Mouse (Mus musculus): Measurements from ENCODE around the gene Mavs. TPM values are rescaled to one million over a fixed set of nuclear protein-coding genes. Genes with fewer than 3 reads are reported as not detected.

The Mavs gene
- polyA plus RNA-seq, 1 experiment from 2014 or later = 17.9 TPM

- ATAC-seq (ENCODE audit: insufficient number of reproducible peaks, insufficient read depth, low FRiP score, low TSS enrichment, low read depth) = no peak
- no peaks in the 10 kb centered on the region for H3K9me3 ChIP-seq
- H3K27me3 ChIP-seq = no peaks in the 10 kb centered on the region
- no peak overlapping the region for H3K4me2 ChIP-seq
- WGBS = 74% methylated on average over 2 of the region's 2 CpGs
- peaks cover 43% of the 10 kb centered on the region for H3K36me3 ChIP-seq
- peaks cover 7% of the 10 kb centered on the region; the same call in 1 of the 2 replicates for H3K4me1 ChIP-seq (replicated peaks)
- no peak overlapping the region for H3K4me3 ChIP-seq (replicated peaks)
- H3K27ac ChIP-seq = no peak overlapping the region
- no peak overlapping the region for H3K9ac ChIP-seq (replicated peaks)
Measured at GRCm38 (mm10) chr2:131200710-131201109, 33.2 kb upstream of the Mavs start.

DNA sequence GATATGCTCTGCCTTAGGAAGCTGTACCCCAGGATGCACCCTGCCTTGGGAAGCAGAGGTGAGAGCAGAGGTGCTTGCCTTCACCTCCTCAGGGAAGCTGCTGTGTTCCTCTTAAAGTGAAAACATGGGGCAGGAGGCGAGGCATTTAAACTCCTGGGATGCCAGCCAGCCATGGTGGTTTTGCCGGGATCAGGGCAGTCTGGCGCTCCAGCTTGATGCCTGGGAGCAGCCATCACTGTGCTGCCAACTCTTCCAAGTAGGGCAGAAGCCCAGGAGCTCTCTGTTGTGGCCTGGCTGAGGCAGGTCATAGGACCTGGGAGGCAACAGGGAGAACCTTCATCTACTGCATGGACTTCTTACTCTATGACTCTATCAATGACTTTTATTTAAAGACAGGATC lies 32.6 kb upstream of the Mavs start:
- H3K4me2 ChIP-seq = no peak overlapping the region
- H3K9ac ChIP-seq (replicated peaks) = no peak overlapping the region
- no peaks in the 10 kb centered on the region for H3K27me3 ChIP-seq
- H3K36me3 ChIP-seq = peaks cover 38% of the 10 kb centered on the region
- H3K27ac ChIP-seq = no peak overlapping the region
- ATAC-seq (ENCODE audit: insufficient number of reproducible peaks, insufficient read depth, low FRiP score, low TSS enrichment, low read depth) = no peak
- WGBS = 84% methylated on average over 3 of the region's 3 CpGs
- no peaks in the 10 kb centered on the region for H3K9me3 ChIP-seq
- no peak overlapping the region for H3K4me3 ChIP-seq (replicated peaks)
- peaks cover 7% of the 10 kb centered on the region; the same call in 1 of the 2 replicates for H3K4me1 ChIP-seq (replicated peaks)

- H3K4me2 ChIP-seq = no peak overlapping the region
- H3K36me3 ChIP-seq = peaks cover 14% of the 10 kb centered on the region; the same call in 1 of the 2 replicates
- H3K4me3 ChIP-seq (replicated peaks) = no peak overlapping the region
- peaks cover 7% of the 10 kb centered on the region; the same call in 1 of the 2 replicates for H3K4me1 ChIP-seq (replicated peaks)
- H3K27ac ChIP-seq = 0 out of 2 replicates have a peak overlapping the region, but pooled peaks have one; percentile 37
- no peak for ATAC-seq (ENCODE audit: insufficient number of reproducible peaks, insufficient read depth, low FRiP score, low TSS enrichment, low read depth)
- no peaks in the 10 kb centered on the region for H3K9me3 ChIP-seq
- no peaks in the 10 kb centered on the region for H3K27me3 ChIP-seq
- 79% methylated on average over 6 of the region's 6 CpGs for WGBS
- no peak overlapping the region for H3K9ac ChIP-seq (replicated peaks)
Measured at GRCm38 (mm10) chr2:131203816-131204409, 29.9 kb upstream of the Mavs start.

DNA sequence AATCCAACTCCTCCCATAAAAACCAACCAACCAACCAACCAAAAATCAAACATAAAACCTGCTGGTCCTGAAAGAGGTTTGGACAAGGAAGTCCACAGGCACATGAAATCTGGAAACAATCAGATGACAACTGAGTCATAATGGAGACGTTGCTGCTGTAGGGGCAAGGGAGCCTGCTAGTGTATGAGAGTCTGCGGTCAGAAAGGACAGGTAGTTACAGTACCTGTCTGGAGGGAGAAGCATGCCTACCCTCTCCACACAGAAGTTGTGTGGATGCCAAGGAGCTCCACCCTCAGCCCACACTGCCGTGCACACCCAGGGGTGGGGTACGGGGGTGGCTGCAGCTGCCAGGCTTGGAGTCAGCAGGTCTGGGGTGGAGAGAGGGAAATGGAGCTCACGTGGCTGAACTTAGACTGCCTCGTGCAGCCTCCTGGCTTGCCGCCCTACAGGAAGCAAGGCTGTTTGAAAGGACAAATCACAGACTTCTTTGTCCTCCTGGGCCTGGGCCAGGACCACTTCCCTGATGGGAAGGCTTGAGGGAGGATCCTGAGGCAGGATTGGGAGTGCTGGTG lies 29.4 kb upstream of the Mavs start:
- 49% methylated on average over 7 of the region's 7 CpGs for WGBS
- Histone ChIP-seq H3K9ac (replicated peaks) (no peak overlapping the region), H3K4me1 (replicated peaks) (peaks cover 7% of the 10 kb centered on the region), H3K9me3 (no peaks in the 10 kb centered on the region), H3K27ac (peak overlapping the region; percentile 60), H3K36me3 (peaks cover 8% of the 10 kb centered on the region; the same call in 1 of the 2 replicates), H3K4me3 (replicated peaks) (no peak overlapping the region), H3K4me2 (0 out of 2 replicates have a peak overlapping the region, but pooled peaks have one; percentile 23), H3K27me3 (no peaks in the 10 kb centered on the region)
- ATAC-seq (ENCODE audit: insufficient number of reproducible peaks, insufficient read depth, low FRiP score, low TSS enrichment, low read depth) = peak; percentile 57; the same call in 1 of the 2 replicates

GRCm38 (mm10) chr2:131205521-131206182 lies 28.2 kb upstream of the Mavs start:
- H3K27me3 ChIP-seq = no peaks in the 10 kb centered on the region
- H3K9ac ChIP-seq (replicated peaks) = no peak overlapping the region
- no peak overlapping the region for H3K4me3 ChIP-seq (replicated peaks)
- peaks cover 7% of the 10 kb centered on the region for H3K4me1 ChIP-seq (replicated peaks)
- no peak overlapping the region for H3K4me2 ChIP-seq
- ATAC-seq (ENCODE audit: insufficient number of reproducible peaks, insufficient read depth, low FRiP score, low TSS enrichment, low read depth) = no peak
- H3K27ac ChIP-seq = no peak overlapping the region
- no peaks in the 10 kb centered on the region; the same call in 1 of the 2 replicates for H3K36me3 ChIP-seq
- H3K9me3 ChIP-seq = no peaks in the 10 kb centered on the region
- 80% methylated on average over 8 of the region's 8 CpGs for WGBS

DNA sequence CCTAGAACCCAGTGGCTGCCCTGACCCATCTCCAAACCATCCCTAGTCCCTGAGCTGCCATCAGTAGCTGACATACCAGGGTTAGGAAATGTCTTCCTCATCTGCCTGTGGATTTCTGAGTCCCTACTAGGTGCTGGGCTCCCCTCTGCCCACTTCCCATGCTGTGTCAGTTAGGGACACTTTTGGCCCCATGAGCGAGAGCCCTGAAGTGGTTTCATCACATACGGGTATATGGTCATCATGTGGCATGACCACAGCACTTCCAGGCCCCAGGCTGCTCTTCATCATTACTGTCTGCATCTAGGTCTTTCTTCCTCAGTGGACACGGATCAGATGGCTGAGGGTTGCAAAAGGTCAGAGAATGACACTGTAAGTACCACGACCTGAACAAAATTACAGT lies 27.1 kb upstream of the Mavs start, which contains the start of gene Ap5s1:
Ap5s1 (plus strand) TSS at position 301 of the 400 bp plus-strand sequence.
- no peaks in the 10 kb centered on the region for H3K9me3 ChIP-seq
- no peaks in the 10 kb centered on the region for H3K36me3 ChIP-seq
- H3K4me3 ChIP-seq (replicated peaks) = no peak within 1 kb of the TSS
- ATAC-seq (ENCODE audit: insufficient number of reproducible peaks, insufficient read depth, low FRiP score, low TSS enrichment, low read depth) = no peak
- H3K27ac ChIP-seq = no peak within 1 kb of the TSS
- H3K27me3 ChIP-seq = no peaks in the 10 kb centered on the region
- no peak within 1 kb of the TSS for H3K4me2 ChIP-seq
- no peak within 1 kb of the TSS for H3K9ac ChIP-seq (replicated peaks)
- 75% methylated on average over 4 of the region's 4 CpGs for whole genome bisulfite sequencing
- peaks cover 14% of the 10 kb centered on the region for H3K4me1 ChIP-seq (replicated peaks)

GRCm38 (mm10) chr2:131208356-131208755 lies 25.5 kb upstream of the Mavs start:
- Histone ChIP-seq H3K36me3 (peaks cover 10% of the 10 kb centered on the region), H3K9me3 (no peaks in the 10 kb centered on the region), H3K27ac (no peak overlapping the region), H3K4me2 (no peak overlapping the region), H3K4me3 (replicated peaks) (no peak overlapping the region), H3K4me1 (replicated peaks) (peaks cover 14% of the 10 kb centered on the region), H3K9ac (replicated peaks) (no peak overlapping the region), H3K27me3 (no peaks in the 10 kb centered on the region)
- no peak for ATAC-seq (ENCODE audit: insufficient number of reproducible peaks, insufficient read depth, low FRiP score, low TSS enrichment, low read depth)
- WGBS = 89% methylated on average over 2 of the region's 2 CpGs

DNA sequence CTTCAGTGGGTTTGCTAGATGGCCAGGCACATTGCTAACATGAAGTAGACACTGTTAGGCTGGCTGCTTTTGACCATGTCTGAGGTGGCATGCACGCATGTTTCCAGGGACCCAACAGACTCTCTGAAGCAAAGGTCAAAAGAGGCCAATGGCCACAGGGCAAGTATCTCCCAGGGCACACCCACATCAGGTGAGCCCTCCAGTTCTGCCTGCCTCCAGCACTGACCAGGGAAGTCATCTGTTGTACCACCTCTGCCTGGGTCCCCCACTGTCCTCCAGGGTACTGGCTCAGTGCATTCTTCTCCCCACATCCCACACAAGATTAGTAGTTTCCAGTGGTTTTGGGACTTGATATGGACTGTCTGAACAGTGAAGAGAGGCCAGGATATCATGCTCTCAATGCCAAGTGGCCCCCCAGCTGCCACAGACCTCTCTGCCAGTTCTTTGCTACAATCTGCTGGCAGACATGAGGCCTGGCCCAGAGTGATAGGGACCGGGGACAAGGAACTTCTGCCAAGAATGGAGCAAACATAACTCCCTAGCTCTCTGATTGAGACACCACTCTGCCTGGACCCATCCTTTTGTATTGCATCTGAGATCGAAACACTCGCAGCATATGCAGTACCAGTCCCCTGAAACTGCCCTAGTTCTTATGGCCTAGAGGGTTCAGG lies 24.6 kb upstream of the Mavs start:
- WGBS = 74% methylated on average over 4 of the region's 4 CpGs
- Histone ChIP-seq H3K9ac (replicated peaks) (peak overlapping the region; percentile 67; the same call in 1 of the 2 replicates), H3K4me1 (replicated peaks) (peaks cover 14% of the 10 kb centered on the region), H3K36me3 (peaks cover 16% of the 10 kb centered on the region), H3K4me2 (peak overlapping the region; percentile 69), H3K9me3 (no peaks in the 10 kb centered on the region), H3K27ac (peak overlapping the region; percentile 85; the same call in 1 of the 2 replicates), H3K4me3 (replicated peaks) (peak overlapping the region; percentile 59), H3K27me3 (no peaks in the 10 kb centered on the region)
- no peak for ATAC-seq (ENCODE audit: insufficient number of reproducible peaks, insufficient read depth, low FRiP score, low TSS enrichment, low read depth)

- 2% methylated on average over 50 of the region's 50 CpGs for WGBS
Measured at GRCm38 (mm10) chr2:131209969-131210792, 23.7 kb upstream of the Mavs start.

DNA sequence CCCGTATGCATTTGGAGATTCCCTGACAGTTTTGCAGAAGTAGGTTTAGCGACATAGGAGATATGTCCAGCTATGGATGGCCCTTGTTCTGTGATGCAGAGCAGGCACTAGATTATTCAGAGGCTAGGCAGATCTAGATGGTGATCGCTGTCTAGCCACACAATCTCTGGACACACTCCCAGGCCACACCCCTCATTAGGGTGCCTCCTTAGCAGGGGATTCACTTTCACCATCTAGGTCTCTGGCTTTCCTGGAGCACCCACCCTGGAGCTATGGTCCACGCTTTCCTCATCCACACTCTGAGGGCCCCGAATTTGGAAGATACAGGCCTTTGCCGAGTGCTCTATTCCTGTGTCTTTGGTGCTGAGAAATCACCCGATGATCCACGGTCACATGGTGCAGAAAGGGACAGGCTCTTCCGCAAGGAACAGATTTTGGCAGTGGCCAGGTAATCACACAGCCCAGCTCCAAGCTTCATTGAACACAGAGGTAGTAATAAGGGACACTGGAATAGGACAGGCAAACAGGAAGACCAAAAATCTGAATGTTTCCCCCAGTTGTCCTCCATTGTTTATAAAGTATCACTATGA lies 22.7 kb upstream of the Mavs start:
- no peaks in the 10 kb centered on the region for H3K9me3 ChIP-seq
- peak overlapping the region; percentile 59 for H3K4me3 ChIP-seq (replicated peaks)
- ATAC-seq (ENCODE audit: insufficient number of reproducible peaks, insufficient read depth, low FRiP score, low TSS enrichment, low read depth) = no peak
- H3K4me1 ChIP-seq (replicated peaks) = peaks cover 8% of the 10 kb centered on the region
- no peaks in the 10 kb centered on the region for H3K27me3 ChIP-seq
- 0 out of 2 replicates have a peak overlapping the region, but pooled peaks have one; percentile 85 for H3K27ac ChIP-seq
- peaks cover 22% of the 10 kb centered on the region for H3K36me3 ChIP-seq
- H3K9ac ChIP-seq (replicated peaks) = peak overlapping the region; percentile 67
- peak overlapping the region; percentile 69 for H3K4me2 ChIP-seq
- WGBS = 72% methylated on average over 9 of the region's 9 CpGs

More at GRCm38 (mm10) chr2:131209969-131210792, 23.7 kb upstream of the Mavs start:
- peak overlapping the region; percentile 67 for H3K9ac ChIP-seq (replicated peaks)
- peaks cover 22% of the 10 kb centered on the region for H3K36me3 ChIP-seq
- H3K27ac ChIP-seq = peak overlapping the region; percentile 85
- H3K9me3 ChIP-seq = no peaks in the 10 kb centered on the region
- H3K4me1 ChIP-seq (replicated peaks) = peaks cover 8% of the 10 kb centered on the region
- peak overlapping the region; percentile 59 for H3K4me3 ChIP-seq (replicated peaks)
- peak; percentile 97 for ATAC-seq (ENCODE audit: insufficient number of reproducible peaks, insufficient read depth, low FRiP score, low TSS enrichment, low read depth)
- peak overlapping the region; percentile 69 for H3K4me2 ChIP-seq
- H3K27me3 ChIP-seq = no peaks in the 10 kb centered on the region

Measured in limb, embryonic 12.5 days (tissue).